Mouse (Mus musculus) embryo, embryonic 9.5 days (tissue): ENCODE results near the gene Pkmyt1.

Source experiments
- DNase-seq: peaks from one replicate; pipeline ENCODE4 v3.0.0-alpha.2; 2017; ENCODE audit errors: extremely low spot score

The Pkmyt1 gene

DNA sequence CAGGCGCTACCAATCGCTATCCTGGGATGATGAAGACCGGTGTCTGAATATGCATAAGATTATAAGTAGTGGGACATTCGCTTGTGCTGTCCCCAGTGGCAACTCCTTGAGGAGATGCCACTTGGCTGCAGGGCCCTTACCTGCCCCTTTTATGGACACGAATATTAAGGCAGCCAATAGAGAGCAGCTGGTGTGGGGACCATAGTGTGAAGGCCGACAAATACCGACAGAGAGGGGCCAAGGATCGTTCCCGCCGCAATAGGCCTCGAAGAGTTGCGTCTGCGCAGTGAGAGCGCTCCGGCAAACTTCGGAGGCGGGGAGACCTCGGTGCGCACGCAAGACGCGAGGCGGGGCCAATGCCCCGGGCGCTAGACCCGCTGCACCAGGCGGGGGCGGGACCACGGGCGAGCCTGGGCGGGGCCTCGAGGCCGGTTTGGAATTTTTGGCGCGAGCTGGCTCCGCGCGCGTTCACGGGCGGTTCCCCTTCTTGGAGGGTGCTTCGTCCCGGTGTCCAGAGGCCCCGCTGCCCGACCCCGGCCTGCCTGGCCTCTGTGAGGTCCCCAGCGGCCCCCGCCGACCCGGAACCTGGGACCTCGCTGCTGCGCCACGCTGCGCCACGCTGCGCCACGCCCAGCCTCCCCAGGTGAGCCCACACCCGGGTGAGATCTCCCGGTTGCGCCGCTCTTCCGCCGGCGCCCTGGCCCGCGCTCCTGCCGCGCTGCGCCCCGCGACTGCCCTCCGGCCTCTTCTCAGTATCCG, at the start of gene Pkmyt1:
Gene Pkmyt1 (plus strand): TSS at position 338 of the 759 bp plus-strand sequence.
- DNase-seq: peak; percentile 95

DNA sequence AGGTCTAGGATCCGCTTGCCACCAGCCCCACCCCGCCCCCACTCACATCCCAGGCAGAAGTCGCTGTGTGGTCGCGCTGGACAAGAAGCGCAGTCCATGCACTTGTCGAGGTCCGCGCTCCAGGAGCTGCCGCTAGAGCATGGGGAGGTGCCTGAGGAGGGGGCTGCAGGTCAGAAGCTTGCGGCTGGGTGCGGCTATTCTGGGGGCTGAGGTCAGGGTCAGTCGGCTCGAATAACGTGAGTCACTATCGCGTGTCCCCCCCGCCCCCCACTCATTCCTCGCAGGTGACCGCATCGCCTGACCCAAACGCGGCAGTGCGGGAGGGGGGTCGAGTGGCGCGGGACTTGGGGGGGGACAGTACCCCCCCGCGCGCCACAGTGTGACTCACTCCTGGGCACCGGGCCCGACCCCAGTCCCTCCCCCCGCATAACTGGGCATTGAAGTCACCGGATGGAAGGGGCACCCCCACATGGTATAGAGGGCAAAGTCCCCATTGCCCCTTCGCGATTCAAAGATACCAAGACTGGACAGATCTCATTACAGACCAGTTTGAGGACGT, 49.6 kb upstream of the Pkmyt1 start:
- DNase-seq: no peak

DNA sequence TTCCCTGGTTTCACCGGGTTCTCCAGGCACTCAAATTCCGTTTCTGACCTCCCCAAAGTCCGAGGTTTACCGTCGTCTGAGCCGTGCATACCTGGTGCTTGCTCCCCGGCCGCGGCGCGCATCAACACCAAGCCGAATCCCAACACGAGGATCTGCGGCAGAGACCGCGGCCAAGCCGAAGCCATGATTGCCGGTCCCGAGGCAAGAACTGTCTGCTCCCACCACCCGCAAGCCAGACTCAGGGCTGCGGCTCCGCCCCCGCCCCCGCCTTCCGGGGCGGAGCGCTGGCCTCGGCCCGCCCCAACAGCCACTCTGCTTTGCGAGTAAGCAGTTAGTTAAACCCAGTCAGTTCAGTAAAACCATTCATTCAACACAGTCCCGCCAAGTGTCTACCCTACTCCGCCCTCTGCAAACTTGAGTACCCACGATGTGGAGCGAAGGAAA, 48.9 kb upstream of the Pkmyt1 start, which contains the start of gene Tnfrsf12a:
Gene Tnfrsf12a (minus strand): TSS at position 233 of the 444 bp plus-strand sequence.
- DNase-seq: peak; percentile 89

DNA sequence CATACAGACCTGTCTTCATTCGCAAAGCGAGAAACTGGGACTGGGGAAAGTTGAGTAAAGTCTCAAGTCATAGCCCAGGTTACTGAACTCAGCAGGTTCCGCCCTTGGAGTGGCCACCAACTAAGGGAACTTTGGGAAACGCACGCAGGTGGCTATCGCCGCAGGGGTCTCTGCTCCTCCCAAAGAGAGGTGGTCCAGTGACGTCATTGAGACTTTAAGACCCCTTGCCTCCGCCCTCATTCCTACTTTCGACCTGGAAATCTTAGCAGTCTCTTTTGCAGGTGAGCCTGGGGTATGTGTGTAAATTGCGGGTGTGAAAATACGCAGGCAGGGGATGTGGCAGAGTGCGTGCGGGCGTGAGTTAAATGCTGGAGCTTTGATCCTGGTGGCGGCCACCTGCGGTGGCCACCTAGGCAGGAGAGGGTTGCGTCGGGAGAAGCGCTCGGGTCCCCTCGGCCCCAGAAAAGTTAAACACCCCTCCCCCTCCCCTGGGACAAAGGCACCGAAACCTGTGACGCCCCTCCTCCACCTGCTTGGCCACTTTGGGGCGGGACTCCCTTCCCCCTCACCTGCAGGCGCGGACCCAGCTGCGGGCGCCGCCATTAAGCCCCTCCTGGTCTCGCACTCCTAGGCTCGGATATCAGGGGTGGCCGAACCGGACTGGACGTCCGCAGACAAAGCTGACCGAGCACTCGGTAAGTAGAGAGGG, 46.9 kb upstream of the Pkmyt1 start, which contains the start of gene Cldn6:
Gene Cldn6 (plus strand): TSS at position 123 of the 709 bp plus-strand sequence.
- DNase-seq: no peak

DNA sequence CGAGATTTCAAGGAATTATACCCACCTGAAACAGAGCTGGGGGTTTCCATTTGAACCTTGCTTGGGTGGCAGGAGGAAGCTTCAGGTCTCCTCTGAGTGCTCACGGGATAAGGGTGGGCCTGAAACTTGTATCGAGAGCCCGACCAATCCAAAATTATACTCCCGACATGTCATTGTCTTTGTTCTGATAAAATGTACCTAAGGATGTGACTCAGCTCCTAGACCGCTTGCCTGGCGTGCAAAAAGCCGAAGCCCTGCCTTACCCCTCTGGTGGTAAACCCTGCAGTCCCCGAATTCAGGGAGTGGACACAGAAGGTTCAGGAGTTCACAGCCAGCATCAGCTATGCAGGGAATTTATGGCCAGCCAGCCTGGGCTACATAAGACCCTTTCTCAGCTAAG, 45.8 kb upstream of the Pkmyt1 start:
- no peak for DNase-seq

DNA sequence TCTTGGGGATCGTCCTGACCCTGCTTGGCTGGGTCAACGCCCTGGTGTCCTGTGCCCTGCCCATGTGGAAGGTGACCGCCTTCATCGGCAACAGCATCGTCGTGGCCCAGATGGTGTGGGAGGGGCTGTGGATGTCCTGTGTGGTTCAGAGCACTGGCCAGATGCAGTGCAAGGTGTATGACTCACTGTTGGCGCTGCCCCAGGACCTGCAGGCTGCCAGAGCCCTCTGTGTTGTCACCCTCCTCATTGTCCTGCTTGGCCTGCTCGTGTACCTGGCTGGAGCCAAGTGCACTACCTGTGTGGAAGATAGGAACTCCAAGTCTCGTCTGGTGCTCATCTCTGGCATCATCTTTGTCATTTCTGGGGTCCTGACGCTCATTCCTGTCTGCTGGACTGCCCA, 45.0 kb upstream of the Pkmyt1 start:
- DNase-seq: no peak

DNA sequence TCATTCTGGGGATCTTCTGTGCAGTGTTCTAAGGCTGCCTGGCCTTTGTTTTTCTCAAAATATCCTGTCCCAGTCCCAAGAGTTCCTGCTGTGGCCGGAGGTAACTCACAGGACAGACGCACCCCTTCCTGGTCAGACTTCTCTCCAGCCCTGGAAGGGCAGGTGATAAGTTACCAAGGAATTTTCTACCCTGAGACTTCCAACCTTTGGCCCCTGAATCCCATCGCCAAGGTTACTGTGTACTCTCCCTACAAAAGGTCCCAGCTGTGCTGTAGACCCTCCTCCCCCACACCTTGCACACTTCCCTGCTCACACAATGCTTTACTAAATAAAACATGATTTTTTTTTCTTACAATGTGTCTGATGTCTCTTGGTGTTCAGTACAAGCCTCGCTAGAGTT, 44.0 kb upstream of the Pkmyt1 start:
- no peak for DNase-seq

DNA sequence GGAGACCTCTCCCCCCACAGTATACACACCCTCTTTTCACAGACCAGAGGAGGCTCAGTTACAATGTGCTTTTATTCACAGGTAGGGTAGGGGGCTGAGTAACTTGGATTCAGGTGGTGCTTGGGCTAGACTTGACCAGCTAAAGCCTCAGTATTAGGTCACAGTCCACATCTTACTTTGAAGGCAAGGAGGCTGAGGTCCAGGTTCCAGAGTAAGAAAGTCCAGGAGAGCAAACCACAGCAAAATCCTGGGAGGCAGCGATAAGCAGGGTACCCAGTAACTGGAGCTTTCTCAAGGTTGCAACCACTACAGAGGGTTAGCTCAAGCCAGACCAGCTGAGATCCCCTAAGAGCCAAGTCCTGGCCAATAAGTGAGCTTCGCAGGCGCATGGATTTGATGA, 43.6 kb upstream of the Pkmyt1 start:
- no peak for DNase-seq

DNA sequence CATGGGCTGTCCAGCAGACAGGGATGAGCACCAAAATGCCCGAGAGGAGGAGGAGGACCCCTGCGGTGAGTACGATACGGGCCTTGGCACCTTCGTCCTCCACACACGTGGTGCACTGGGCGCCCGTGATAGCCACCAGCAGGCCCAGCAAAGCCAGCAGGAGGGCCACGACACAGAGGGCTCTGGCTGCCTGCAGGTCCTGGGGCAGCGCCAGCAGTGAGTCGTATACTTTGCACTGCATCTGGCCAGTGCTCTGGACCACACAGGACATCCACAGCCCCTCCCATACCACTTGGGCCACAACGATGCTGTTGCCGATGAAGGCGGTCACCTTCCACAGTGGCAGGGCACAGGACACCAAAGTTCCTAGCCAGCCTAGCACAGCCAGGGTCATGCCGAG, 42.9 kb upstream of the Pkmyt1 start:
- no peak for DNase-seq

DNA sequence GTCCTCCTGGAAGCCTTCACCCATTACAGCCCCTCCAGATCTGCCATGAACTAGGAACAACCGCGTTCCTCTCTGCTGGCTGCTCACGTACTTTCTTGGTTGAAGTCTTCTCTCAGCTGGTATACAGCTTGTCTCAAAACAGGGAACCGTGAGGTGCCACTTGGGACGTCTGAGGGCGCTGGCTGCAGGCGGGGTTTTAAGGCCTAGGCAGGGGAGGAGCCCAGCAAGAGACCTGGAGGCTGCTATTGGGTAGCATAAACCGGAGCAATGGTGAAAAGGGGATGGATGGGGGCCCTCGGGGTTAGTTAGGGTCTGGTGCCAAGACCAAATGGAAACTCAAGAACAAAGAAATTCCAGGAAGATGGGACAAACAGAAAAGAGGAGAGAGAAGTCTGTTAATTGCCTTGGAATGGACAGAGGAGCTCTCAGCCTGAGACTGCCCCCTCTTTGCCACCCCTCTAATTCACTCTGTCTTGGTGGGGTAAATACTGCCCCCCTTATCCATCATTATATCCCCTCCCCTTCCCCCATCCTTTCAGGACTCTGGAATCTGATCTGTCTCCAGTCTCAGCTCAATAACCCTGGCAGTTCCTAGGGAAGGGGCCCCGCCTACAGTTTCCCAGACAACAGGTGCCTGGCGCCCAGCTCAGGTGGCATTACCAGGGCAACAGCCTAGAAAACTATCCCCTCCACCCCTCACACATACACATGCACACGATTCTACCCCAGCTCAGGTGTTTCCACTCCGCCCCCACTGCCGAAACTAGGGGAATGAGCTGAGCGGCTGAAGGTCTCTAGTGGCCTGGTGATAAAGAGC, 42.1 kb upstream of the Pkmyt1 start, which contains the start of gene Cldn9:
Gene Cldn9 (minus strand): TSS at position 171 of the 817 bp plus-strand sequence.
- no peak for DNase-seq

DNA sequence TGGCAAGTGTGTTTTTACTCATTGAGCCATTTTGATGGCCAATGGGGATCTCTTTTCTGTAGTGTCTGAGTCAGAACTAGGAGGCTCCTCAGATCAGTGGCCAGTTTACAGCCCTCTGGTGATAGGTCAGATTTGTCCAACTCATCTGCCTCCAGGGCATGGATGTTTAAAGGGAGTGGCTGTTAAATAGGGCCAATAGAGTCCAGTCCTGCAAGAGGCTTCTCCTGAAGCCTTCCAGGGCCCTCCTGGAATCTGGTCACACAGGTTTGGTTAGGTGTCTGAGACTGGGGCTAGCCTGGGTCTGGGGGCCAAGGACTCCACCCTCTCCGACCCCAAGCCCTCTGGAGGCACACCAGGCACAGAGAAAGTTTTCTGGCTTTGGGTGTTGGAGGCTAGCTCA, 31.6 kb upstream of the Pkmyt1 start:
- no peak for DNase-seq

DNA sequence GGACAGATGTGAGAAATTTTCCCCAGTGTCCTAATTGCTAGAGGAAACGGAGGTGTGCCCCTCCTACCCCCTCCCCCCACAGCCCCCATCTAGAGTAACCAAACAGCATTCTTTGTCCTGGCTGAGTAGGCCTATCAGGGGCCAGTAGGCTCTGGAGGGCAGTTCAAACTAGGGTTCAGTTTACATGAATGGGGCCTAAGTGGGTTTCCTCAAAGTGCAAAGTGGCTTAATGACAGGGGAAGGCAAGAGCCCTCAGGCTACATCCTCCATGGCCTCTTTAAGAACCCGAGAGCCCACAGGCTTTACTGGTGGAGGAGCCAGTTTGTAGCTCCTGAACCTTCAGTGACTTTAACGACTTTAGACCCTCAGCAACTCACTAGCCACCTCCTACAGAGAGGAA, 30.3 kb upstream of the Pkmyt1 start:
- DNase-seq: no peak

DNA sequence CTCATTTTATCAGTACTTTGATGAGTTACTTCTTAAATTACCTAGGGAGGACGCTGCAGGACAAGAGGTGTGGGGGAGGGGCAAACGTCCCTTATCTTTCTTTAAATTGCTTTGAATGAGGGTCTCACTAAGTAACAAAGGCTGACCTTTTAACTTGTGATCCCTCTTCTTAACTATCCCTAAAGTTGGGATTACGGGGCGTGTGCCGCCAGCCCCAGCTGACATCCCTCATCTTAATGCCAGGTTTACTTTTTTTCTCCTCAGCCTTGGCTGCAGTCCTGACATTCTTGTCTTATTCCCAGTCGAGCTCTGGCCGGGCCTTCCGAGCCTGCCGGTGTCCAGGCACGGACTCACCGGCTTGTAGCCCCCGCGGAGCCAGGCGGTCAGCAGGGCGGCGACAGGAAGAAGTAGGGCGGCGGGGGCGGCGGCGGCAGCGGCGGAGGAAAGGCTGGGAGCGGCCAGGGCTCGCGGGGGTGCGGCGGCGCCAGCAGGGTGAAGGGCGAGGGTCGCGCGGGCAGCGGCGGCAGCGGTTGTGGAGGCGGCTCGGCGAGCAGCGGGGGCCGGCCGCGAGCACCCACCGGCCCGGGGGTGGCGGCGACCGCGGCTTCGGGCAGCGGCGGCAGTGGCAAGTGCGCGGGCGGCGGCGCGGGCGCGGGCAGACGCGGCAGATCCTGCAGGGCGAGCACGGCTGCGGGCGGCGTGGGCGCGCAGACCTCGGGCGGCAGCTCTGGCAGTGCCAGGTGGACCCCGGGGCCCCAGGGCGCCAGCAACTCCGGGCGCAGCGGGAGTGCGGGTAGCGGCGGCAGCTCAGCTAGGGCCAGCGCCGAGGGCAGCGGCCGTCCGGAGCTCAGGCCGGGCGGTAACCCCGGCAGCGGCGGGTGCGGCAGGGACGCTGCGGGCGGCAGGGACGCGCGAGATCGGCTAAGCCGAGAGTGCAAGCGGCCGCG, 26.7 kb upstream of the Pkmyt1 start:
- DNase-seq: no peak

DNA sequence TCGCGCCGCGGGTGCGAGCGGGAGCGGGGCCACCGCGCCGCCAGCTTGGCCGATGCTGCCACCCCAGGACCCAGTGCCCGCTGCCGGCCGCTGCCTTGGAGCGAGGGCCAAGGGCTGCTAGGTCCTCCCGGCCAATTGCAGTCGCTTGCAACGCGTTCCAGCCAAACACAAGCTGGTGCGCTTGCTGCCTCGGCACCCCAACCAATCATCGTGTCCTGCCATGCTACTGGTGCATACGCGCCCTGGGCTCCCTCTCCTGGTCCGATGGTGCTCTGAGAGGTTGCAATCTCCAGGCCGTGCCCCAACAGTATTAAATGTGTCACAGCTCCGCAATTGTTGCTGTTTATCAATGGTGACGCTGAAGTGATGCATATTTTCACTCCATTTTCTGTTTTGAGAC, 26.1 kb upstream of the Pkmyt1 start:
- peak; percentile 86 for DNase-seq

DNA sequence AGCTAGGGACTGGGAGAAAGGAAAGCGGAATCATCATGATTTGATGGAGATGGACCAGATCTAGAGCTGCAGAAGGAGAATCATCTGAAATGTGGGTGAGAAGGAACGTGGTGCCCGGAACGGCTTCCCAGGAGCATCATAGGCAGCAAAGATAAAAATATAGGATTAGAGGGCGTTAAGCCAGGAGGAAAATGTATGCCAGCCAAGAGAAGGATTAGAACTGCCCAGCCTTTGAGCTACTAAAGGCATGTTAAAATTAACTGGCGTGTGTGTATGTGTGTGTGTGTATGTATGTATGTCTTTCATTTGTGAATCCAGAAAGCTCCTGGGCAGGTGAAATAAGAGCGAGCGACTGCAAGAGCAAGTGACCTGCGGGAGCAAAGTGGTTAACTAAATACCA, 22.8 kb upstream of the Pkmyt1 start:
- DNase-seq: no peak

DNA sequence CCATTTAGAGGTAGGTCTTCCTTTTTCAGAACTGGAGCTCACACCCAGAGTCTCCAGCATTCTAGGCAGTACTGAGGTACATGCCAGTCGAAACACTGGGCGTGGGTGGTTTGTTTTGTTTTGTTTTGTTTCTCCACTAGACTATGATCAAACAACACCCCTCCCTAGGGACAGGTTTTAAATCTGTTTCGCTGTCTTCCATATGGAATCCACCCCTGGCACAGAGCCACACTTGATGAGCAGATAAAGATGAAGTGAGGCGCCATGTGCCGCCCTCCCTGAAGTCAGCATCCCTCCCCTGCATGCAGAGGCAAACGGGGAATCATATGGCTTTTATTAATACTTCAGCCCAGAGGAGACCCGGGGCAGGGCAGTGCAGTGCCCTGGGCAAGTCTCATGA, 21.4 kb upstream of the Pkmyt1 start:
- DNase-seq: no peak

DNA sequence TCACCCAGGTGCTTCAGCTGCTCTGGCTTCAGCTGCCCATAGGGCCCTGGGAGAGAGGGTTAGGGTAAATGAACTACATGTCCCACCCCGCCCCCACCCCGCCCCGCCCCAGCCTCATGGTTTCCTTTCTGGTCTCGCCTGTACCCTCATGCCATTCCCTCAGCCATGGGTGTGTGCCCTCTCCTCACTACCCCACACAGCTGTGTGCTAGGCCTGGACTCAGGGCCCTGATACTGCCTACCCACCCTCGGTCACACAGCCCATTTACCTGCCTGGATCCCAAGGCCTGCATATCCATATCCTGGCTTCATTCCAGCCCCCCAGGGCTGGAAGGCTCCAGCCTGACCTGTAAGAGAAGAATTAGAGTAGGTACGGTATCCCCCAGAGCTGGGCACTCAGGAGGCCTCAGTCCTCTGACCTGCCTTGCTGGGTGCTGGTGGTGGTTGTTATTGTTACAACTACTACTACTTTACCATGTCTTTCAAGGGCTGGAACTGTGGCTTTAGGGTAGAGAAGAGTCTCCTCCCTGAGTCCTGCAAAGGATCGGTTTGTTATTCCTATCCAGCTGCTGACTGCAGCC, 20.5 kb upstream of the Pkmyt1 start:
- no peak for DNase-seq

DNA sequence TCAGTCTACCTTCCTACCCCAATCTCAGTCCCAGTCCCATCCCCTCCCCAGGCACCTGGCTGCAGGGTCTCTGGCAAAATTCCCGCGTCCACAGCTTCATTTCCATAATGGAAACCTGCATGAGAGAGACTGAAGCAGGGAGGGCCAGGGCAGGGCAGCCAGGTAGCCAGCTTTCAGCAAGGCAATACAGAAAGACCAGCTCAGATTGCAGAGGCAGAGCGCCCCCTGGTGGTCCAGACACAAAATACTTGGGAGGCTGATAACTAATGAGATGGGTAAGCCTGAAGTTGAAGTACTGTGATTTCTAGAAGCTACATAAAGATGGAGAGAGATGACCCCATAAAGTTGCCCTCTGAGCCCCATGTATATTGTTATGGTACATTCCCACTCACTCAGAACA, 19.9 kb upstream of the Pkmyt1 start:
- peak; percentile 69 for DNase-seq

DNA sequence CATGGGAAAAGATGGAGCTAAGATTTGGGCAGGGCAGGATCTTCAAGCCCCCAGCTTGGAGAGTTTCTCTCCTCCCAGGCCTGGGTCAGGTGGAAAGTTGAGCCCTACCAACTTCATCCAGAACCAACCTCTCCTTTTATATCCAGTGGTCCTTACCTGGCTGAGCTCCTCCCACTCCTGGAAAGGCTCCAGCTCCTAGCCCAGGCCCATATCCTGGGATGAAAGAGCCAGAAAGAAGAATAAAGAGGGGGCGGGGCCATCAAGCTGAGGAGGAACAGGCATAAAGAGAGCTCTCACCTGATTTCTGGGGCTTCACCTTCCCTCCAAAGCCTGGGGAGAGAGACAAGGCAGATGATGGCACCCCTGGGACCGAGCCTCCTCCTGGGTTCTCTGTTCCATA, 9.1 kb upstream of the Pkmyt1 start:
- DNase-seq: no peak

DNA sequence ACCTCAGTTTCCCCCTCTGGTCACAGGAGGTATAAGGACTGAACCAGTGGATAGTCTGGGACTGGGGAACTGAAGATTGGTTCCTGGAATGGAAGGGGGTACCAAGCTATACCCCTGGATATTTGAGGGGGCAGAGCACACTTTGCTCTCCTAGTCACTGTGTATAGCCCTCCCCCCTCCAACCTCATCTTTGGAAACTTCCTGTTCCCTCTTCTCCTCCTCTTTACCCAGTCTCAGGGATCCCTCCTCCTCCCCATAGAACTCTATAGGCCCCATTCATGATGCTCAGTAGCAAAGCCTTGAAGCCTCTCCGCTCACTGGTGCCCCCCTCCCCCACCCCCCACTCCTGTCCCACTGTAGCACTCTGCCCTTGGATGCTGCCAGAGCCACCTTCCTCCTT, 6.7 kb upstream of the Pkmyt1 start:
- no peak for DNase-seq
